Mouse (Mus musculus): ENCODE measurements around the gene Amdhd2. TPM values are rescaled to one million over a fixed set of nuclear protein-coding genes. Genes with fewer than 3 reads are reported as not detected.
A peak's percentile ranks its signal among the peaks of the same experiment; 100 is the strongest.
"Not testable (repeated sequence)": the region's sequence is repeated elsewhere in the genome, so short reads cannot be mapped to it uniquely, and the experiment has no call there.

Gene Amdhd2
- total RNA-seq, 2 experiments from 2014 or later, result 8.3 to 13.5 TPM

GRCm38 (mm10) chr17:24157121-24157520 is 6.4 kb downstream of the Amdhd2 start:
- DNase-seq, result no peak

- no peak for DNase-seq
Observed at GRCm38 (mm10) chr17:24156394-24156793, 7.2 kb downstream of the Amdhd2 start.

GRCm38 (mm10) chr17:24155742-24156141 is 7.8 kb downstream of the Amdhd2 start:
- DNase-seq, result no peak

- no peak for DNase-seq
Observed at GRCm38 (mm10) chr17:24154463-24154862, 9.1 kb downstream of the Amdhd2 start.

GRCm38 (mm10) chr17:24151890-24152563 is 11.5 kb downstream of the Amdhd2 start:
- DNase-seq, result peak; percentile 79 to 85

- no peak for DNase-seq
Observed at GRCm38 (mm10) chr17:24151382-24151781, 12.2 kb downstream of the Amdhd2 start.

- no peak for DNase-seq
Observed at GRCm38 (mm10) chr17:24150824-24151223, 12.7 kb downstream of the Amdhd2 start, which contains the start of gene Pdpk1. Gene Pdpk1, minus strand, starts transcription at chr17:24150924.

- no peak for DNase-seq
Observed at GRCm38 (mm10) chr17:24149421-24149820, 14.1 kb downstream of the Amdhd2 start.

GRCm38 (mm10) chr17:24142897-24143296 is 20.7 kb downstream of the Amdhd2 start:
- DNase-seq, result no peak

GRCm38 (mm10) chr17:24141425-24141920 is 22.1 kb downstream of the Amdhd2 start:
- peak; percentile 97 to 99 for DNase-seq

GRCm38 (mm10) chr17:24140845-24141424 is 22.6 kb downstream of the Amdhd2 start:
- no peak for DNase-seq

- DNase-seq, result no peak
Observed at GRCm38 (mm10) chr17:24139968-24140367, 23.6 kb downstream of the Amdhd2 start.

- DNase-seq, result no peak
Observed at GRCm38 (mm10) chr17:24139256-24139655, 24.3 kb downstream of the Amdhd2 start.

- no peak for DNase-seq
Observed at GRCm38 (mm10) chr17:24137226-24137880, 26.2 kb downstream of the Amdhd2 start.

GRCm38 (mm10) chr17:24134062-24134461 is 29.5 kb downstream of the Amdhd2 start:
- no peak for DNase-seq

- not testable (repeated sequence) for DNase-seq
Observed at GRCm38 (mm10) chr17:24132919-24133318, 30.6 kb downstream of the Amdhd2 start.

GRCm38 (mm10) chr17:24131570-24131969 is 32.0 kb downstream of the Amdhd2 start:
- DNase-seq, result no peak

- DNase-seq, result not testable (repeated sequence)
Observed at GRCm38 (mm10) chr17:24129246-24129645, 34.3 kb downstream of the Amdhd2 start.

- no peak for DNase-seq
Observed at GRCm38 (mm10) chr17:24127592-24127991, 36.0 kb downstream of the Amdhd2 start.

- DNase-seq, result no peak
Observed at GRCm38 (mm10) chr17:24126801-24127200, 36.8 kb downstream of the Amdhd2 start.

- DNase-seq, result no peak
Observed at GRCm38 (mm10) chr17:24119446-24119845, 44.1 kb downstream of the Amdhd2 start.

GRCm38 (mm10) chr17:24113031-24113430 is 50.5 kb downstream of the Amdhd2 start:
- DNase-seq, result no peak

GRCm38 (mm10) chr17:24111256-24111655 is 52.3 kb downstream of the Amdhd2 start:
- peak in 1 of 2 experiments; percentile 18 for DNase-seq

Measured in heart, adult 18-20 months (tissue).